Mouse (Mus musculus): ENCODE results near the gene Scn3b.

DNA sequence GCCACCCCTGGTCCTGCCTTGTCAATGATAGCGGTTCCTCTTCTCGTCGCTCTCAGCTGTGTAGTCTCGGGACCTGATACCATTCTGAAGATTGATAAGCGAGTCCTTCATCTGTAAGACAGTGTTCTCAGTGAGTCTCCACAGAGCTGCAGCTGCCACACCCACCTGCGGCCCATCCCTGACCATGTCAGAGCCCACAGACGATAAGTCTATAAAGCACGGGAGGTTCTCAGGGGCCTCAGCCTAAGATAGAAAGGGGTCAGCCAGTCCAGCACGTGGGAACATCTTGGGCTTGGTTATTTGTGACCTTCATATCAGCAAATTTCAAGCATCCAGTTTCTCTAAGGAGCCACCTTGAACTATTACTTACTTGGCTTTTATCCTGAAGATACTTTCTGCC lies 29.0 kb downstream of the Scn3b start:
- TF ChIP-seq CTCF (IDR thresholded peaks at IDR 0.05; ENCODE audit: low read depth) = no peak
- TF ChIP-seq EP300 (IDR thresholded peaks at IDR 0.05; ENCODE audit: low read depth) = no peak
